Mouse (Mus musculus) hindbrain, embryonic 11.5 days (tissue): ENCODE results near the gene Olfr596. TPM values are rescaled to one million over a fixed set of nuclear protein-coding genes. Genes with fewer than 3 reads are reported as not detected.
"Not testable (repeated sequence)": the region's sequence is repeated elsewhere in the genome, so short reads cannot be mapped to it uniquely, and the experiment has no call there.

Source experiments
- ATAC-seq: fragments of 200-750 bp; cut with Nextera tagmentation; 2 replicates; pipeline ENCODE4 v1.8.0; 2017; ENCODE audit warnings: mild to moderate bottlenecking, moderate TSS enrichment, moderate library complexity; ENCODE audit not compliant: low FRiP score
- DNase-seq: peaks from one replicate; pipeline ENCODE4 v3.0.0-alpha.2; 2015; ENCODE audit warnings: low spot score
- H3K27ac ChIP-seq: fragments of 300-500 bp; sonication (generic); 2 replicates; pipeline ENCODE4 v1.5.1; 2014; ENCODE audit warnings: mild to moderate bottlenecking, low read depth, low read length
- H3K27me3 ChIP-seq: fragments of 300-500 bp; sonication (generic); 2 replicates; pipeline ENCODE4 v1.6.1; 2014; ENCODE audit warnings: mild to moderate bottlenecking, low read length, moderate library complexity, mixed read lengths; ENCODE audit not compliant: control insufficient read depth, insufficient read depth
- H3K36me3 ChIP-seq: fragments of 300-500 bp; sonication (generic); 2 replicates; pipeline ENCODE4 v1.6.1; 2014; ENCODE audit warnings: mild to moderate bottlenecking, low read length, moderate library complexity, mixed read lengths; ENCODE audit not compliant: control insufficient read depth, insufficient read depth
- H3K4me1 ChIP-seq: fragments of 300-500 bp; sonication (generic); replicated peaks from 2 replicates; pipeline ENCODE4 v1.6.1; 2014; ENCODE audit warnings: low read length, mixed read lengths; ENCODE audit not compliant: control insufficient read depth, insufficient read depth
- H3K4me2 ChIP-seq: fragments of 300-500 bp; sonication (generic); replicated peaks from 2 replicates; pipeline ENCODE4 v1.6.1; 2014; ENCODE audit warnings: mild to moderate bottlenecking, low read depth, low read length
- H3K4me3 ChIP-seq: fragments of 300-500 bp; sonication (generic); 2 replicates; pipeline ENCODE4 v1.5.1; 2014; ENCODE audit warnings: low read depth, low read length
- H3K9ac ChIP-seq: fragments of 300-500 bp; sonication (generic); 2 replicates; pipeline ENCODE4 v1.6.1; 2014; ENCODE audit warnings: low read depth, low read length
- H3K9me3 ChIP-seq: fragments of 300-500 bp; sonication (generic); 2 replicates; pipeline ENCODE4 v1.6.1; 2016; ENCODE audit warnings: low read length; ENCODE audit not compliant: control insufficient read depth
- WGBS: fragments of 180-500 bp; shearing (Covaris S2); extraction: QIAGEN DNeasy Blood & Tissue Kit; methylation state at CpG from one replicate; pipeline ENCODE4 v1.1.7; 2014; 5-methylcytosine and 5-hydroxymethylcytosine counted together
- polyA plus RNA-seq: library from polyadenylated mRNA; unstranded; fragments of >200 nt; fragmentation: Nextera tagmentation; extraction: Ambion mirVana; gene quantifications from 2 replicates; pipeline ENCODE4 v1.2.1, GENCODE M21; 2014

Olfr596 gene
- polyA plus RNA-seq = not detected in 2 replicates

- not testable (repeated sequence) for H3K27ac ChIP-seq, H3K4me1 ChIP-seq, DNase-seq, H3K27me3 ChIP-seq, H3K4me2 ChIP-seq, H3K4me3 ChIP-seq, H3K9ac ChIP-seq, H3K9me3 ChIP-seq, H3K36me3 ChIP-seq, ATAC-seq
- 94% methylated on average over 2 of the region's 2 CpGs for WGBS
Measured at GRCm38 (mm10) chr7:103305348-103305747, at the start of gene Olfr596. Olfr596 (plus strand) TSS chr7:103305648.

- not testable (repeated sequence) for H3K27ac ChIP-seq, H3K27me3 ChIP-seq, H3K36me3 ChIP-seq, ATAC-seq, H3K4me3 ChIP-seq, H3K9ac ChIP-seq, DNase-seq, H3K4me2 ChIP-seq, H3K9me3 ChIP-seq, H3K4me1 ChIP-seq
- WGBS = 91% methylated on average over 2 of the region's 2 CpGs
Measured at GRCm38 (mm10) chr7:103316015-103316414, 10.6 kb downstream of the Olfr596 start, which contains the start of gene Olfr597. Olfr597 (plus strand) TSS chr7:103316315.

GRCm38 (mm10) chr7:103323268-103323667 lies 17.8 kb downstream of the Olfr596 start, which contains the start of gene Olfr598:
Olfr598 (plus strand) TSS chr7:103323568.
- H3K27me3 ChIP-seq = no peaks in the 10 kb centered on the region
- DNase-seq (no peak), ATAC-seq (no peak)
- H3K36me3 ChIP-seq = no peaks in the 10 kb centered on the region
- no peak within 1 kb of the TSS for H3K9ac ChIP-seq
- no peak within 1 kb of the TSS for H3K4me2 ChIP-seq
- no peaks in the 10 kb centered on the region for H3K9me3 ChIP-seq
- no peak within 1 kb of the TSS for H3K27ac ChIP-seq
- no peak within 1 kb of the TSS for H3K4me3 ChIP-seq
- no peaks in the 10 kb centered on the region for H3K4me1 ChIP-seq

- H3K27me3 ChIP-seq = no peaks in the 10 kb centered on the region
- H3K9me3 ChIP-seq = no peaks in the 10 kb centered on the region
- no peak for ATAC-seq
- no peaks in the 10 kb centered on the region for H3K36me3 ChIP-seq
- H3K4me3 ChIP-seq = no peak within 1 kb of the TSS
- H3K9ac ChIP-seq = no peak within 1 kb of the TSS
- H3K4me1 ChIP-seq = no peaks in the 10 kb centered on the region
- 92% methylated on average over 1 of the region's 1 CpGs for WGBS
- H3K27ac ChIP-seq = no peak within 1 kb of the TSS
- no peak within 1 kb of the TSS for H3K4me2 ChIP-seq
- no peak for DNase-seq
Measured at GRCm38 (mm10) chr7:103335617-103336016, 30.2 kb downstream of the Olfr596 start, which contains the start of gene Olfr599. Olfr599 (plus strand) TSS chr7:103335917.

- DNase-seq (no peak), ATAC-seq (no peak)
- Histone ChIP-seq H3K4me3 (no peak within 1 kb of the TSS), H3K9ac (no peak within 1 kb of the TSS), H3K4me1 (no peaks in the 10 kb centered on the region), H3K27ac (no peak within 1 kb of the TSS), H3K4me2 (no peak within 1 kb of the TSS), H3K9me3 (no peaks in the 10 kb centered on the region), H3K27me3 (no peaks in the 10 kb centered on the region), H3K36me3 (no peaks in the 10 kb centered on the region)
Measured at GRCm38 (mm10) chr7:103349569-103349968, 44.1 kb downstream of the Olfr596 start, which contains the start of gene Olfr600. Olfr600 (minus strand) TSS chr7:103349669.

Other genes with a start within 250 kb of the Olfr596 start
- not detected in 2 replicates for gene Olfr584, start 223.8 kb upstream of the Olfr596 start, polyA plus RNA-seq
- gene Olfr585, start 207.9 kb upstream of the Olfr596 start, polyA plus RNA-seq = not detected in 2 replicates
- gene Olfr586, start 180.0 kb upstream of the Olfr596 start, polyA plus RNA-seq = not detected in 2 replicates
- gene Olfr588-ps1, start 164.8 kb upstream of the Olfr596 start, polyA plus RNA-seq = not detected in 2 replicates
- gene Olfr589, start 149.3 kb upstream of the Olfr596 start, polyA plus RNA-seq = not detected in 2 replicates
- gene Olfr591, start 127.3 kb upstream of the Olfr596 start, polyA plus RNA-seq = not detected in 2 replicates
- gene Olfr592, start 120.8 kb upstream of the Olfr596 start, polyA plus RNA-seq = not detected in 2 replicates
- not detected in 2 replicates for gene Olfr593, start 93.8 kb upstream of the Olfr596 start, polyA plus RNA-seq
- gene Olfr594, start 88.7 kb upstream of the Olfr596 start, polyA plus RNA-seq = not detected in 2 replicates
- gene Usp17ld, start 53.1 kb upstream of the Olfr596 start, polyA plus RNA-seq = not detected in 2 replicates
- not detected in 2 replicates for gene Olfr597, start 10.7 kb downstream of the Olfr596 start, polyA plus RNA-seq
- not detected in 2 replicates for gene Olfr598, start 17.9 kb downstream of the Olfr596 start, polyA plus RNA-seq
- not detected in 2 replicates for gene Olfr599, start 30.3 kb downstream of the Olfr596 start, polyA plus RNA-seq
- gene Olfr600, start 44.0 kb downstream of the Olfr596 start, polyA plus RNA-seq = not detected in 2 replicates
- gene Olfr601, start 57.0 kb downstream of the Olfr596 start, polyA plus RNA-seq = not detected in 2 replicates
- gene Olfr603, start 80.5 kb downstream of the Olfr596 start, polyA plus RNA-seq = not detected in 2 replicates
- gene Usp17lc, start 109.4 kb downstream of the Olfr596 start, polyA plus RNA-seq = not detected in 2 replicates
- not detected in 2 replicates for gene Olfr605, start 139.8 kb downstream of the Olfr596 start, polyA plus RNA-seq
- gene Olfr606, start 143.4 kb downstream of the Olfr596 start, polyA plus RNA-seq = not detected in 2 replicates
- gene Olfr607, start 158.5 kb downstream of the Olfr596 start, polyA plus RNA-seq = not detected in 2 replicates
- not detected in 2 replicates for gene Olfr608, start 164.2 kb downstream of the Olfr596 start, polyA plus RNA-seq
- not detected in 2 replicates for gene Olfr609, start 192.4 kb downstream of the Olfr596 start, polyA plus RNA-seq
- not detected in 2 replicates for gene Olfr610, start 206.5 kb downstream of the Olfr596 start, polyA plus RNA-seq
- not detected in 2 replicates for gene Olfr611, start 215.2 kb downstream of the Olfr596 start, polyA plus RNA-seq
- gene Olfr612, start 237.1 kb downstream of the Olfr596 start, polyA plus RNA-seq = not detected in 2 replicates
- gene Olfr613, start 242.4 kb downstream of the Olfr596 start, polyA plus RNA-seq = not detected in 2 replicates